In the genomic region with DNA sequence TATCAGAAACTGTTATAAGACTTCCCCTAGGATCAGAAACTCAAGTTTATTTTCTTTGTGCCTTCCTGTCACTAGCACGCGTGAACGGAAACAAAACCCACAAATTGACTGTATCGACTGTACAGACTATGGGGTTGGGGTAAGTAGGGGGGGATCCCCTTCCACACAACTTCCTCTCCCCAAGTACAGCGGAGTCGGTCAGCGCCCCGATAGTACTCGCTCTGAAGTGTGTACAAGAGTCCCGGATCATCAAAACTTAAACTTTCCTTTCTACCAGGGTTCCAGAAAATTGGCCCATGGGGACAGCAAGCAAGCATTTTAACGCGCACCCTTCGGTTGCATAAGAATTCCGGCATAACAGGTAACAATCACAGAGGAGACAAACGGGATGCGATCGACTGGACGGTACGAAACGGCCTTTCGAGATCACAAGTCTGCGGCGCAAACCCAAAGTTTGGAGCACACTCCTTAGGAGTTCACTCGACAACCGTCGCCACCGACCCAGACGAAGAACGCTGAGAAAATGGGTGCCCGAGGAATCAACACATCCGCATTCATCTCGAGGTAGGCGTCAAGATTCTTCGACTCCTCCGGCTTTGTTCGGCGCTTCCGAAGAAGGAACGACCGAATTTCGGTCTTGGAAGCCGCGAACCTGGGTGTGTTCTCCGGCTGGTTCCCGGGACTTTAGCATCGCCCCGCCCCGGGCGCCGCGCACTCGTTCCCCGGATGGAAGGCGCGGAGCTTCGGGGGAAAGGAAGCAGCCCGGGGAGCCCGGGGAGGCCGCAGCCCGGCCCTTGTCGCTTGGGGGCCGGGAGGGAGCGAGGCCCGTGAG, we compare ENCODE assay signal across 8 mouse cellular contexts. TPM values are rescaled to one million over a fixed set of nuclear protein-coding genes. Genes with fewer than 3 reads are reported as not detected.
DNase-seq lines count a peak whose midpoint lies in the region; ATAC-seq and TF ChIP-seq lines count a peak whose summit lies in the region.

No protein-coding gene starts in this region.

- no peak for TF ChIP-seq POLR2A in CH12.LX (IDR thresholded peaks at IDR 0.05; ENCODE audit: low read depth, low read length)
- no peak for TF ChIP-seq POLR2A in olfactory bulb, adult 2 months (IDR thresholded peaks at IDR 0.05; ENCODE audit: insufficient read depth, low read depth, low read length)
- TF ChIP-seq POLR2A in thymus, adult 2 months (IDR thresholded peaks at IDR 0.05; ENCODE audit: control insufficient read depth, extremely low read depth, insufficient read depth, low read length, poor library complexity): peak; percentile 55; the same call in 1 of the 2 replicates

- H3K4me3 ChIP-seq in CH12.LX (replicated peaks in 1 of 3; ENCODE audit: low read depth in 2 of 3, low read length in 2 of 3, poor library complexity in 1 of 3): peak overlapping the region; percentile 79 to 88 (median 85)
- H3K4me3 ChIP-seq in forebrain, embryonic 12.5 days (replicated peaks): peak overlapping the region; percentile 92
- peak overlapping the region; percentile 94 for H3K4me3 ChIP-seq in lung, embryonic 16.5 days (ENCODE audit: low read length)
- peak overlapping the region; percentile 84 for H3K4me3 ChIP-seq in olfactory bulb, adult 2 months (ENCODE audit: insufficient read depth, low read depth, low read length)
- H3K4me3 ChIP-seq in thymus, adult 2 months (ENCODE audit: control insufficient read depth, insufficient read depth, low read length): peak overlapping the region; percentile 60

- no peak for TF ChIP-seq EP300 in CH12.LX (IDR thresholded peaks at IDR 0.05; ENCODE audit: low read length)

- intact Hi-C loops in heart, postnatal 10 days (cut with DNase I): no loop called here

- no peak for TF ChIP-seq CTCF in CH12.LX (conservative IDR thresholded peaks at IDR 0.05 in 1 of 2, IDR thresholded peaks at IDR 0.05 in 1 of 2; ENCODE audit: low read depth in 2 of 2, low read length in 2 of 2)
- TF ChIP-seq CTCF in olfactory bulb, adult 2 months (IDR thresholded peaks at IDR 0.05; ENCODE audit: insufficient read depth, low read depth, low read length): no peak
- TF ChIP-seq CTCF in thymus, adult 2 months (IDR thresholded peaks at IDR 0.05; ENCODE audit: borderline replicate concordance, control insufficient read depth, extremely low read depth, insufficient read depth, low read length, poor library complexity): no peak

- peaks cover 47% of the 10 kb centered on the region for H3K79me2 ChIP-seq in CH12.LX (replicated peaks; ENCODE audit: control insufficient read depth, extremely low read depth, insufficient read depth, poor library complexity, severe bottlenecking)

- H3K27ac ChIP-seq in CH12.LX (ENCODE audit: insufficient read depth, low read depth): peak overlapping the region; percentile 93
- H3K27ac ChIP-seq in forebrain, embryonic 12.5 days: peak overlapping the region; percentile 98
- H3K27ac ChIP-seq in lung, embryonic 16.5 days (ENCODE audit: low read length): peak overlapping the region; percentile 96
- H3K27ac ChIP-seq in olfactory bulb, adult 2 months (ENCODE audit: insufficient read depth, low read depth, low read length): peak overlapping the region; percentile 81
- H3K27ac ChIP-seq in thymus, adult 2 months (ENCODE audit: control insufficient read depth, insufficient read depth, low read length): peak overlapping the region; percentile 98

- DNase-seq in CH12.LX (ENCODE audit: extremely low read depth): peak; percentile 52
- peak; percentile 65 for DNase-seq in c-Kit-negative CD71-positive TER-119-positive erythroid progenitor cells, embryonic 14.5 days (ENCODE audit: low read depth, low spot score)
- peak; percentile 74 to 81 for DNase-seq in heart, postnatal 10 days
- peak; percentile 75 to 84 for DNase-seq in kidney, postnatal 4 days
- peak; percentile 71 for DNase-seq in thymus, adult 2 months

- peaks cover 7 to 38% of the 10 kb centered on the region in 2 experiments for H3K4me1 ChIP-seq in CH12.LX (ENCODE audit: control insufficient read depth in 1 of 2, insufficient read depth in 2 of 2)
- peaks cover 37% of the 10 kb centered on the region for H3K4me1 ChIP-seq in forebrain, embryonic 12.5 days
- peaks cover 28% of the 10 kb centered on the region for H3K4me1 ChIP-seq in lung, embryonic 16.5 days (replicated peaks; ENCODE audit: control insufficient read depth, insufficient read depth, low read length)
- peaks cover 8% of the 10 kb centered on the region for H3K4me1 ChIP-seq in olfactory bulb, adult 2 months (ENCODE audit: control insufficient read depth, insufficient read depth, low read length)
- peaks cover 13% of the 10 kb centered on the region for H3K4me1 ChIP-seq in thymus, adult 2 months (replicated peaks; ENCODE audit: control insufficient read depth, insufficient read depth, low read length)

- in situ Hi-C loops in CH12.LX (cut with MboI; ENCODE audit: low pct_ligation_motif_present, low pct_unique_long_range_greater_than_20kb, low sequenced_read_pairs): no loop called here

- peak overlapping the region; percentile 98 for H3K9ac ChIP-seq in CH12.LX (ENCODE audit: insufficient read depth, low read depth)
- H3K9ac ChIP-seq in forebrain, embryonic 12.5 days: peak overlapping the region; percentile 99
- H3K9ac ChIP-seq in lung, embryonic 16.5 days (ENCODE audit: low read length): peak overlapping the region; percentile 99

- TF ChIP-seq RAD21 in CH12.LX (IDR thresholded peaks at IDR 0.05; ENCODE audit: low read depth, low read length): no peak

- H3K27me3 ChIP-seq in CH12.LX (replicated peaks): no peaks in the 10 kb centered on the region
- no peaks in the 10 kb centered on the region for H3K27me3 ChIP-seq in forebrain, embryonic 12.5 days
- H3K27me3 ChIP-seq in lung, embryonic 16.5 days (ENCODE audit: control insufficient read depth, insufficient read depth, low read depth, low read length): no peaks in the 10 kb centered on the region
- no peaks in the 10 kb centered on the region for H3K27me3 ChIP-seq in thymus, adult 2 months (ENCODE audit: control insufficient read depth, insufficient read depth, low read length)

- dilution Hi-C loops in CH12.LX (cut with MboI; ENCODE audit: extremely low pct_ligation_motif_present, extremely low pct_unique_long_range_greater_than_20kb, low sequenced_read_pairs): no loop called here

- ATAC-seq in forebrain, embryonic 12.5 days (ENCODE audit: low FRiP score): peak; percentile 72; the same call in 1 of the 2 replicates
- peak; percentile 45 for ATAC-seq in lung, embryonic 16.5 days (ENCODE audit: low read depth)

- H3K9me3 ChIP-seq in CH12.LX (replicated peaks; ENCODE audit: low read length): no peaks in the 10 kb centered on the region
- H3K9me3 ChIP-seq in forebrain, embryonic 12.5 days: no peaks in the 10 kb centered on the region
- H3K9me3 ChIP-seq in lung, embryonic 16.5 days (ENCODE audit: control insufficient read depth, low read length): no peaks in the 10 kb centered on the region

- under 1% methylated on average over 64 of the region's 64 CpGs for WGBS in forebrain, embryonic 12.5 days
- WGBS in lung, embryonic 16.5 days: under 1% methylated on average over 57 of the region's 64 CpGs
- WGBS in olfactory bulb, adult 2 months: under 1% methylated on average over 64 of the region's 64 CpGs
- WGBS in thymus, adult 2 months: under 1% methylated on average over 64 of the region's 64 CpGs

- H3K36me3 ChIP-seq in CH12.LX (replicated peaks in 1 of 2; ENCODE audit: control insufficient read depth in 1 of 2, insufficient read depth in 1 of 2, low read length in 1 of 2): peaks cover 4 to 18% of the 10 kb centered on the region in 2 experiments
- H3K36me3 ChIP-seq in forebrain, embryonic 12.5 days (replicated peaks): no peaks in the 10 kb centered on the region
- H3K36me3 ChIP-seq in lung, embryonic 16.5 days (ENCODE audit: control insufficient read depth, insufficient read depth, low read length): no peaks in the 10 kb centered on the region
- 0 out of 2 replicates have a peak, but pooled peaks cover 4% of the 10 kb centered on the region for H3K36me3 ChIP-seq in thymus, adult 2 months (ENCODE audit: control insufficient read depth, insufficient read depth, low read length)

- peak overlapping the region; percentile 64; the same call in 1 of the 2 replicates for H3K4me2 ChIP-seq in CH12.LX (ENCODE audit: insufficient read depth, low read depth, poor library complexity, severe bottlenecking)
- peak overlapping the region; percentile 87 for H3K4me2 ChIP-seq in forebrain, embryonic 12.5 days
- H3K4me2 ChIP-seq in lung, embryonic 16.5 days (ENCODE audit: low read depth, low read length): peak overlapping the region; percentile 89

TF ChIP-seq in CH12.LX, 34 proteins besides CTCF, POLR2A, EP300 and RAD21 (continues in another document):
- TF ChIP-seq NELFE (IDR thresholded peaks at IDR 0.05; ENCODE audit: low read depth, low read length): 0 out of 2 replicates have a peak, but pooled peaks have one; percentile 10
- peak; percentile 65; the same call in 1 of the 2 replicates for TF ChIP-seq SIN3A (IDR thresholded peaks at IDR 0.05; ENCODE audit: low read length)
- TF ChIP-seq BHLHE40 (IDR thresholded peaks at IDR 0.05; ENCODE audit: low read depth, low read length): peak; percentile 84
- peak; percentile 87 for TF ChIP-seq UBTF (IDR thresholded peaks at IDR 0.05; ENCODE audit: low read depth, low read length)
- 0 out of 2 replicates have a peak, but pooled peaks have one; percentile 11 for TF ChIP-seq MYC (IDR thresholded peaks at IDR 0.05; ENCODE audit: low read depth, low read length)
- no peak for TF ChIP-seq SMC3 (IDR thresholded peaks at IDR 0.05; ENCODE audit: low read depth, low read length)
- TF ChIP-seq E2F4 (IDR thresholded peaks at IDR 0.05; ENCODE audit: insufficient replicate concordance, low read depth, low read length): no peak
- peak; percentile 62; the same call in 1 of the 2 replicates for TF ChIP-seq CHD1 (IDR thresholded peaks at IDR 0.05; ENCODE audit: low read depth, low read length)
- TF ChIP-seq IRF4 (IDR thresholded peaks at IDR 0.05; ENCODE audit: low read depth, low read length): 0 out of 2 replicates have a peak, but pooled peaks have one; percentile 44
- no peak for TF ChIP-seq NRF1 (IDR thresholded peaks at IDR 0.05; ENCODE audit: low read depth, low read length)
- peak; percentile 43; the same call in 1 of the 2 replicates for TF ChIP-seq MAX (IDR thresholded peaks at IDR 0.05; ENCODE audit: low read length)
- TF ChIP-seq ETS1 (conservative IDR thresholded peaks at IDR 0.05; ENCODE audit: low read depth, low read length): peak; percentile 50

RNA-seq across cellular contexts. Expression of a gene that starts 4.5 kb away (rescaled TPM):
- total RNA-seq in CH12.LX (2012; rRNA removed) (45.2 and 53.7 TPM in 2 replicates), CH12.LX (2014; rRNA removed) (80.7 and 90.0 TPM in 2 replicates)
- polyA plus RNA-seq in CH12.LX (2012; ENCODE audit: insufficient read length, low read depth): 193 and 203 TPM in 2 replicates
- 115 and 121 TPM in 2 replicates for polyA plus RNA-seq in forebrain, embryonic 12.5 days (2016; fragmentation: Nextera tagmentation; extraction: Ambion mirVana)
- 100 to 1,000 TPM in 1 of 2 experiments, 10 to 100 TPM in 1; 87.6 to 102 TPM for total RNA-seq in heart, postnatal 10 days (2021)
- polyA plus RNA-seq in lung, embryonic 16.5 days (2015; fragmentation: Nextera tagmentation; extraction: Ambion mirVana): 88.7 and 92.0 TPM in 2 replicates
- polyA plus RNA-seq in olfactory bulb, adult 2 months (2012; ENCODE audit: insufficient read depth, insufficient read length, low replicate concordance, missing spikeins): 429 TPM in 1 of 2 replicates, not detected in the other
- polyA plus RNA-seq in thymus, adult 2 months (2012; rRNA removed): 90.8 and 92.4 TPM in 2 replicates

Comparison
In these comparisons a context has a peak if more than half of its experiments do, and no peak if none do; other contexts are left out.
1. Peak in every context shown above with its lines: DNase-seq, ATAC-seq, H3K4me3 ChIP-seq and H3K27ac ChIP-seq.